Mouse (Mus musculus) liver, embryonic 16.5 days (tissue): ENCODE measurements at regions not wholly inside any gene's neighbourhood (a gene's known extent, or its start where the extent isn't known, plus 50 kb on each side); places are given as distances from the start of the nearest gene placed in this dataset.

Experiments
- ATAC-seq: fragments of 200-750 bp; cut with Nextera tagmentation; 2 replicates; pipeline ENCODE4 v1.8.0; 2017; ENCODE audit warnings: low read depth, mild to moderate bottlenecking, moderate number of reproducible peaks, moderate library complexity
- H3K27ac ChIP-seq: fragments of 300-500 bp; sonication (generic); 2 replicates; pipeline ENCODE4 v1.5.1; 2014; ENCODE audit warnings: mild to moderate bottlenecking, low read length
- H3K27me3 ChIP-seq: fragments of 300-500 bp; sonication (generic); 2 replicates; pipeline ENCODE4 v1.6.1; 2014; ENCODE audit warnings: low read depth, low read length, mixed read lengths; ENCODE audit not compliant: control insufficient read depth, insufficient read depth
- H3K36me3 ChIP-seq: fragments of 300-500 bp; sonication (generic); 2 replicates; pipeline ENCODE4 v1.6.1; 2014; ENCODE audit warnings: mild to moderate bottlenecking; ENCODE audit not compliant: control insufficient read depth, insufficient read depth
- H3K4me1 ChIP-seq: fragments of 300-500 bp; sonication (generic); 2 replicates; pipeline ENCODE4 v1.6.1; 2014; ENCODE audit warnings: low read depth, low read length, mixed read lengths; ENCODE audit not compliant: control insufficient read depth
- H3K4me2 ChIP-seq: fragments of 300-500 bp; sonication (generic); 2 replicates; pipeline ENCODE4 v1.6.1; 2014; ENCODE audit warnings: low read depth, low read length, mixed read lengths
- H3K4me3 ChIP-seq: fragments of 300-500 bp; sonication (generic); 2 replicates; pipeline ENCODE4 v1.5.1; 2014; ENCODE audit warnings: low read depth, mild to moderate bottlenecking, low read length
- H3K9ac ChIP-seq: fragments of 300-500 bp; sonication (generic); 2 replicates; pipeline ENCODE4 v1.6.1; 2014; ENCODE audit warnings: low read depth, low read length
- H3K9me3 ChIP-seq: fragments of 300-500 bp; sonication (generic); replicated peaks from 2 replicates; pipeline ENCODE4 v1.6.1; 2016; ENCODE audit warnings: low read length; ENCODE audit not compliant: control insufficient read depth
- WGBS: fragments of 180-500 bp; shearing (Covaris S2); extraction: QIAGEN DNeasy Blood & Tissue Kit; methylation state at CpG from one replicate; pipeline ENCODE4 v1.1.7; 2014; ENCODE audit not compliant: insufficient replicate concordance; 5-methylcytosine and 5-hydroxymethylcytosine counted together

GRCm38 (mm10) chr2:137686735-137687134 lies 569.6 kb upstream of the Btbd3 start:
- ATAC-seq: no peak
- Histone ChIP-seq H3K27ac (no peak overlapping the region), H3K9me3 (no peaks in the 10 kb centered on the region; the same call in 1 of the 2 replicates), H3K9ac (no peak overlapping the region), H3K4me1 (no peaks in the 10 kb centered on the region), H3K36me3 (no peaks in the 10 kb centered on the region), H3K4me3 (no peak overlapping the region), H3K4me2 (no peak overlapping the region), H3K27me3 (no peaks in the 10 kb centered on the region)
- 60% methylated on average over 4 of the region's 4 CpGs for WGBS

GRCm38 (mm10) chr2:137681762-137682161 lies 565.3 kb upstream of the Jag1 start:
- H3K36me3 ChIP-seq: no peaks in the 10 kb centered on the region
- no peak overlapping the region for H3K9ac ChIP-seq
- H3K27me3 ChIP-seq: no peaks in the 10 kb centered on the region
- no peak for ATAC-seq
- H3K4me3 ChIP-seq: no peak overlapping the region
- 68% methylated on average over 1 of the region's 1 CpGs for WGBS
- H3K4me2 ChIP-seq: no peak overlapping the region
- H3K9me3 ChIP-seq: no peaks in the 10 kb centered on the region; the same call in 1 of the 2 replicates
- no peaks in the 10 kb centered on the region for H3K4me1 ChIP-seq
- no peak overlapping the region for H3K27ac ChIP-seq

GRCm38 (mm10) chr2:137663171-137663570 lies 546.7 kb upstream of the Jag1 start:
- H3K27ac ChIP-seq: no peak overlapping the region
- no peaks in the 10 kb centered on the region for H3K27me3 ChIP-seq
- no peak overlapping the region for H3K4me3 ChIP-seq
- H3K4me1 ChIP-seq: no peaks in the 10 kb centered on the region
- no peaks in the 10 kb centered on the region for H3K9me3 ChIP-seq
- ATAC-seq: no peak
- no peak overlapping the region for H3K9ac ChIP-seq
- no peaks in the 10 kb centered on the region for H3K36me3 ChIP-seq
- WGBS: 33% methylated on average over 2 of the region's 2 CpGs
- no peak overlapping the region for H3K4me2 ChIP-seq

GRCm38 (mm10) chr2:137662216-137662615 lies 545.8 kb upstream of the Jag1 start:
- Histone ChIP-seq H3K9me3 (no peaks in the 10 kb centered on the region), H3K27ac (no peak overlapping the region), H3K9ac (no peak overlapping the region), H3K4me1 (no peaks in the 10 kb centered on the region), H3K27me3 (no peaks in the 10 kb centered on the region), H3K4me3 (no peak overlapping the region), H3K4me2 (no peak overlapping the region), H3K36me3 (no peaks in the 10 kb centered on the region)
- no peak for ATAC-seq
- WGBS: 46% methylated on average over 2 of the region's 2 CpGs

GRCm38 (mm10) chr2:137660449-137660848 lies 544.0 kb upstream of the Jag1 start:
- WGBS: 67% methylated on average over 1 of the region's 1 CpGs
- Histone ChIP-seq H3K4me1 (no peaks in the 10 kb centered on the region), H3K27ac (no peak overlapping the region), H3K9me3 (no peaks in the 10 kb centered on the region), H3K4me2 (no peak overlapping the region), H3K9ac (no peak overlapping the region), H3K4me3 (no peak overlapping the region), H3K27me3 (no peaks in the 10 kb centered on the region), H3K36me3 (no peaks in the 10 kb centered on the region)
- ATAC-seq: no peak

- Histone ChIP-seq H3K4me1 (no peaks in the 10 kb centered on the region), H3K9ac (no peak overlapping the region), H3K27me3 (no peaks in the 10 kb centered on the region), H3K4me3 (no peak overlapping the region), H3K27ac (no peak overlapping the region), H3K4me2 (no peak overlapping the region), H3K9me3 (no peaks in the 10 kb centered on the region; the same call in 1 of the 2 replicates), H3K36me3 (no peaks in the 10 kb centered on the region)
- 63% methylated on average over 3 of the region's 3 CpGs for WGBS
- no peak for ATAC-seq
These were observed 537.9 kb upstream of the Jag1 start for GRCm38 (mm10) chr2:137654296-137654695.

GRCm38 (mm10) chr2:137644160-137644559 lies 527.7 kb upstream of the Jag1 start:
- 17% methylated on average over 2 of the region's 2 CpGs for WGBS
- Histone ChIP-seq H3K9me3 (no peaks in the 10 kb centered on the region), H3K27ac (no peak overlapping the region), H3K36me3 (no peaks in the 10 kb centered on the region), H3K4me3 (no peak overlapping the region), H3K9ac (no peak overlapping the region), H3K4me1 (no peaks in the 10 kb centered on the region), H3K27me3 (no peaks in the 10 kb centered on the region), H3K4me2 (no peak overlapping the region)
- no peak for ATAC-seq

- Histone ChIP-seq H3K9me3 (no peaks in the 10 kb centered on the region), H3K4me3 (no peak overlapping the region), H3K36me3 (no peaks in the 10 kb centered on the region), H3K9ac (no peak overlapping the region), H3K4me1 (no peaks in the 10 kb centered on the region), H3K27me3 (no peaks in the 10 kb centered on the region), H3K27ac (no peak overlapping the region), H3K4me2 (no peak overlapping the region)
- ATAC-seq: no peak
- WGBS: 30% methylated on average over 10 of the region's 10 CpGs
These were observed 527.0 kb upstream of the Jag1 start for GRCm38 (mm10) chr2:137643269-137644055.

GRCm38 (mm10) chr2:137635019-137635621 lies 518.7 kb upstream of the Jag1 start:
- no peaks in the 10 kb centered on the region for H3K27me3 ChIP-seq
- no peak for ATAC-seq
- H3K27ac ChIP-seq: no peak overlapping the region
- no peaks in the 10 kb centered on the region for H3K4me1 ChIP-seq
- H3K4me3 ChIP-seq: no peak overlapping the region
- H3K9ac ChIP-seq: no peak overlapping the region
- no peaks in the 10 kb centered on the region for H3K36me3 ChIP-seq
- H3K9me3 ChIP-seq: no peaks in the 10 kb centered on the region
- 54% methylated on average over 4 of the region's 4 CpGs for WGBS
- H3K4me2 ChIP-seq: no peak overlapping the region
